Mouse (Mus musculus) lung, postnatal 14 days (tissue): ENCODE measurements at regions not wholly inside any gene's neighbourhood (a gene's known extent, or its start where the extent isn't known, plus 50 kb on each side); places are given as distances from the start of the nearest gene placed in this dataset.

Experiments
- DNase-seq: peaks from one replicate; pipeline ENCODE4 v3.0.0; 2021

DNA sequence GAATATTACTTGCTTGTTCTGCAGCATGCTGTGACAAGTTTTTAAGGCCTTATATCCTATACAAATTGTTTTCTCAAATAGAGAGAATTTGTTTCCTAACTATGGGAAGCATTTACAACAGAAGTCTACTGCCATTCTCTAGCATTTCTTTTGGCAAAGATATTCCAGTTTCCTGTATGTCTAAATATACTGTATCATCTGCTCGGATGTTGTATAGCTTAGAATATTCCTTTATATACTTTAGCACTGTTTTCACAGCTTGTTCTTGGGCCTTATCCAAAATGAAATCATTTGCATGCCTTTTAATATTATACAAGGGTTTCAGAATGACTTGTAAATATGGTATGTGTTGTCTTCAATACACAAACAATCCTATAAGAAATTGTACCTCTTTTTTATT is 92.1 kb upstream of the Ins2 start:
- no peak for DNase-seq

DNA sequence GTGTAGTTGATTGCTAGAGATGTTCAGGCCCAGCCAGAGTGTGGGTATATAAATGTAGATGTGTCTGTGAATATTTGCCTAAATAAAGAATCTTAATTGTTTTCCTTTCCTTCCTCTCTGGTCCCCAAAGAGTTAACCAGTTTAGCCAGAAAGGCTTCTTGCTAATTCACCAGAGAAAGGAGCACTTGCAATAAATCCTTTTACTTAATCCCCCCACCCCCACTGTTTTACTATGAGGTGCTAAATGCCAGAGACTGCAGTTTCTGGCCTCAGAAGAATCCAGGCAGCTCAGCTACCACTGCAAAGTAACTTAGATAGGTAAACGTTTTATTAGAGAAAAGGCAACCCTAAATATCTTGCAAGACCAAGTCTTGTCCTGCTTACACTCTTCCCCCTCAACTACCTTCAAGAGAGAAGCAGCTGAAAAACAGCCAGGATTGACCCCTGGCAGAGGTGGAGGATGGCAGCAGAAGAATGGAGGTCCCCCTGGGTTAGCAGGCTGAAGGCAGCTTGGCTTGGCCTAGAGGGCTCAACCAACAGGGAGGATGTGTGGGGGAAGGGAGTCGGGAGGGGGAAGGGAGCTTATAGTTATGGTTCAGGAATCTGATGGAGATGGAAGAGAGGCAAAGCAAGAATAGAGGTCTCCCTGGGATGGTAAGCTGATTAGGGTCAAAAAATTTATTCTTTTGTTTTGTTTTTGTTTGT is 87.9 kb upstream of the Ins2 start:
- no peak for DNase-seq

DNA sequence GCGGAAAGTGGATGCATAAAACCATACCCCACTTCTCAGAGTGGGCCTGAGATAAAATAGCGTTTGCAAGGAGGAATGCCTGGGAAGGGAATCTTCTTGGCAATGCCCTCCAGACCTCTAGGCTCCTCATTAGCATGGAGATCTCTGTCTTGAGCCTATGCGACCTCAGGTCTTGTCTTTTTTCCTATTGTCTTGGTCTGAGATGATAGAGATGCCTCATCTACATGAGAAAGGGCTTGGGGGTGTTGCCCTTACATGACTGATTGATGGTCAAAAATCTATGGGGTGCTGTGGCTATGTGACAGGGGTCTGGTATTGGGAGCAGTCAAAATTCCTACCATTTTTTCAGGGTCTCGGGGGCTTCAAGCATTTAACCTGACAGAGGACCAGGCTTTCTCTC is 67.5 kb upstream of the Ins2 start:
- no peak for DNase-seq

DNA sequence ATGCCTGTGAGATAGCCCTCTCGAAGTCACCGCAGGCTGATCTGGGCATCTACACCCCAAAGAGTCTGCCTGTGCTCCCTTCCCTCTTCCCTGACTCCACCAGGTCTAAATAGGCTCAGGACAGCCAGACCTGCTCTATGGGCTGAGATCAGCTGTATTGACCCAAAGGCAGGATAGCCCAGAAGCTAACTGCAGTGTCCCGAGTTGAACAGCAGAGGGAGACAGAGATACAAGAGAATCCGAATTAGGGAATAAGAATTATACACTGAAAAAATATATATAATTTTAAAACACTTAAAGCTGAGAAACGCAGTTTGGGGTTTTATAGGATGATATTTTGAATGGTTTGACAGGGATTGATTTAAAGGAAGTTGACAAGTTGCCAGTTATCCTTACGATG is 56.2 kb upstream of the Ins2 start:
- DNase-seq = peak; percentile 66

DNA sequence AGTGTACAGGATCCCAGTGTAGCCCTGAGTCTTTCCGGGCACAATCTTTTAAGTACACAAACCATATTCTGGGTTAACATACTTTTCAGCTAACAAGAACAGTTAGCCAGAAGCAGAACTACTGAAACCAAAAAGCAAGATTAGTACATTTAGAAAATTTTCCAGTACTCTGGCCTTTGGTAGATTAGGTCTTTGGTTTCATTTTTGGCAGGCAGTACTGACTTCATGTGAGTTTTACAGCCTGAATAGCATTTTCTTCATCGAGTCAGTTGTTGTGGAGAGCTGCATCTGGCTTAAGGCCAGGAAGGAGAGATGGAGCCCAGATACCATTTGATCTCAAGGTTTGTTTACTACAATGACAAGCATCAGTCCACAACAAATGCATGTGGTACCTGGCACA is 51.3 kb upstream of the Ins2 start:
- DNase-seq = no peak
